Mouse (Mus musculus) MEL (cell line): ENCODE data around the gene Ado. TPM values are rescaled to one million over a fixed set of nuclear protein-coding genes. Genes with fewer than 3 reads are reported as not detected.

ENCODE experiments used
- DNase-seq: peaks from one replicate; pipeline ENCODE4 v3.0.0; 2011; ENCODE audit warnings: low read depth, low spot score
- H3K27ac ChIP-seq: 2 replicates; pipeline ENCODE4 v1.5.1; 2012; ENCODE audit warnings: low read depth, mild to moderate bottlenecking, control low read depth, low read length, moderate library complexity; ENCODE audit not compliant: control insufficient read depth
- H3K27me3 ChIP-seq, 2 experiments: fragments of 150-350 bp in 1 of 2; sonication (generic) in 1 of 2; 2 replicates each; pipeline ENCODE4 v1.6.1; 2012; ENCODE audit warnings: low read length in 2 of 2, mild to moderate bottlenecking in 2 of 2, improper control_type of control experiment in 1 of 2, moderate library complexity in 1 of 2; ENCODE audit not compliant: insufficient read depth in 2 of 2, control insufficient read depth in 1 of 2
- H3K36me3 ChIP-seq, 2 experiments: 2 replicates each; pipeline ENCODE4 v1.6.1; 2012 to 2014; ENCODE audit warnings: low read length in 2 of 2, improper control_type of control experiment in 1 of 2, inconsistent platforms in 1 of 2, mild to moderate bottlenecking in 1 of 2; ENCODE audit not compliant: insufficient read depth in 2 of 2, control insufficient read depth in 1 of 2
- H3K4me1 ChIP-seq, 2 experiments: fragments of 150-350 bp in 1 of 2; sonication (generic) in 1 of 2; 2 replicates each; pipeline ENCODE4 v1.6.1; 2012; ENCODE audit warnings: low read length in 2 of 2, improper control_type of control experiment in 1 of 2, mild to moderate bottlenecking in 1 of 2; ENCODE audit not compliant: insufficient read depth in 2 of 2, control insufficient read depth in 1 of 2
- H3K4me3 ChIP-seq, 2 experiments: fragments of 150-350 bp in 1 of 2; sonication (generic) in 1 of 2; 2 replicates each; pipeline ENCODE4 v1.5.1; 2012; ENCODE audit warnings: low read depth in 2 of 2, low read length in 2 of 2, mild to moderate bottlenecking in 2 of 2, moderate library complexity in 2 of 2, control low read depth in 1 of 2, improper control_type of control experiment in 1 of 2; ENCODE audit not compliant: control insufficient read depth in 1 of 2, insufficient read depth in 1 of 2
- H3K79me2 ChIP-seq: 2 replicates; pipeline ENCODE4 v1.6.1; 2012; ENCODE audit warnings: mild to moderate bottlenecking, low read length, moderate library complexity; ENCODE audit not compliant: control insufficient read depth, poor library complexity, insufficient read depth
- H3K9ac ChIP-seq: 2 replicates; pipeline ENCODE4 v1.6.1; 2012; ENCODE audit warnings: low read depth, mild to moderate bottlenecking, control low read depth, low read length, moderate library complexity; ENCODE audit not compliant: control insufficient read depth, poor library complexity, severe bottlenecking
- H3K9me3 ChIP-seq: fragments of 150-350 bp; sonication (generic); replicated peaks from 2 replicates; pipeline ENCODE4 v1.6.1; 2012; ENCODE audit warnings: mild to moderate bottlenecking, low read length, improper control_type of control experiment, moderate library complexity; ENCODE audit not compliant: insufficient read depth
- BHLHE40 ChIP-seq: IDR thresholded peaks from 2 replicates; pipeline ENCODE4 v1.6.1; 2012; ENCODE audit warnings: low read depth, mild to moderate bottlenecking, inconsistent platforms, low read length, improper control_type of control experiment, borderline replicate concordance
- CHD2 ChIP-seq: IDR thresholded peaks from 2 replicates; pipeline ENCODE4 v1.6.1; 2011; ENCODE audit warnings: low read length, improper control_type of control experiment
- CTCF ChIP-seq, 3 experiments: IDR thresholded peaks in 2 of 3; conservative IDR thresholded peaks in 1 of 3; 2 replicates each; pipeline ENCODE4 v1.5.1; 2011 to 2012; ENCODE audit warnings: low read length in 3 of 3, low read depth in 2 of 3, mild to moderate bottlenecking in 2 of 3, improper control_type of control experiment in 1 of 3, inconsistent platforms in 1 of 3, mixed read lengths in 1 of 3, moderate library complexity in 1 of 3; ENCODE audit not compliant: control insufficient read depth in 1 of 3, insufficient read depth in 1 of 3, poor library complexity in 1 of 3, severe bottlenecking in 1 of 3
- E2F4 ChIP-seq: IDR thresholded peaks from 2 replicates; pipeline ENCODE4 v1.6.1; 2011; ENCODE audit warnings: low read depth, low read length, improper control_type of control experiment, borderline replicate concordance
- ELF1 ChIP-seq: IDR thresholded peaks from 2 replicates; pipeline ENCODE4 v1.6.1; 2014; ENCODE audit warnings: low read depth, mild to moderate bottlenecking, inconsistent platforms, low read length, improper control_type of control experiment, moderate library complexity
- EP300 ChIP-seq, 2 experiments: IDR thresholded peaks; 2 replicates each; pipeline ENCODE4 v1.6.1; 2011; ENCODE audit warnings: improper control_type of control experiment in 2 of 2, low read length in 2 of 2, low read depth in 1 of 2, mild to moderate bottlenecking in 1 of 2
- GABPA ChIP-seq: IDR thresholded peaks from 2 replicates; pipeline ENCODE4 v1.6.1; 2012; ENCODE audit warnings: low read depth, mild to moderate bottlenecking, inconsistent platforms, low read length, improper control_type of control experiment, moderate library complexity
- JUND ChIP-seq: IDR thresholded peaks from 2 replicates; pipeline ENCODE4 v1.6.1; 2011; ENCODE audit warnings: low read depth, mild to moderate bottlenecking, improper control_type of control experiment, low read length
- KAT2A ChIP-seq: conservative IDR thresholded peaks from 2 replicates; pipeline ENCODE4 v1.6.1; 2012; ENCODE audit warnings: low read depth, low read length, improper control_type of control experiment, inconsistent platforms
- MEF2A ChIP-seq: IDR thresholded peaks from 2 replicates; pipeline ENCODE4 v1.6.1; 2014; ENCODE audit warnings: low read depth, mild to moderate bottlenecking, inconsistent platforms, low read length, improper control_type of control experiment; ENCODE audit not compliant: poor library complexity, insufficient replicate concordance, severe bottlenecking; ENCODE audit errors: extremely low read depth
- NELFE ChIP-seq: IDR thresholded peaks from 2 replicates; pipeline ENCODE4 v1.6.1; 2011; ENCODE audit warnings: low read depth, low read length, improper control_type of control experiment
- NRF1 ChIP-seq: IDR thresholded peaks from 2 replicates; pipeline ENCODE4 v1.6.1; 2014; ENCODE audit warnings: low read depth, mild to moderate bottlenecking, inconsistent platforms, low read length, improper control_type of control experiment, moderate library complexity; ENCODE audit not compliant: poor library complexity, insufficient read depth, severe bottlenecking
- POLR2A ChIP-seq, 2 experiments: IDR thresholded peaks; 2 replicates each; pipeline ENCODE4 v1.6.1; 2011 to 2012; ENCODE audit warnings: low read length in 2 of 2, mild to moderate bottlenecking in 2 of 2, control low read depth in 1 of 2, improper control_type of control experiment in 1 of 2, low read depth in 1 of 2, moderate library complexity in 1 of 2; ENCODE audit not compliant: control insufficient read depth in 1 of 2, insufficient read depth in 1 of 2, poor library complexity in 1 of 2
- POLR2AphosphoS5 ChIP-seq: IDR thresholded peaks from 2 replicates; pipeline ENCODE4 v1.6.1; 2012; ENCODE audit warnings: low read depth, borderline replicate concordance, mild to moderate bottlenecking, inconsistent platforms, low read length, moderate library complexity, mixed read lengths
- RAD21 ChIP-seq: IDR thresholded peaks from 2 replicates; pipeline ENCODE4 v1.6.1; 2011; ENCODE audit warnings: mild to moderate bottlenecking, low read depth, low read length, improper control_type of control experiment
- RCOR1 ChIP-seq: IDR thresholded peaks from 2 replicates; pipeline ENCODE4 v1.6.1; 2012; ENCODE audit warnings: low read depth, mild to moderate bottlenecking, inconsistent platforms, low read length, improper control_type of control experiment
- SIN3A ChIP-seq: IDR thresholded peaks from 2 replicates; pipeline ENCODE4 v1.6.1; 2012; ENCODE audit warnings: low read length, improper control_type of control experiment, inconsistent platforms
- TAL1 ChIP-seq: IDR thresholded peaks from 2 replicates; pipeline ENCODE4 v1.6.1; 2012; ENCODE audit warnings: mild to moderate bottlenecking, inconsistent platforms, low read length, moderate library complexity, mixed read lengths
- TCF12 ChIP-seq: IDR thresholded peaks from 2 replicates; pipeline ENCODE4 v1.6.1; 2014; ENCODE audit warnings: low read depth, mild to moderate bottlenecking, inconsistent platforms, low read length, improper control_type of control experiment, moderate library complexity
- UBTF ChIP-seq: IDR thresholded peaks from 2 replicates; pipeline ENCODE4 v1.6.1; 2012; ENCODE audit warnings: low read depth, mild to moderate bottlenecking, inconsistent platforms, low read length, improper control_type of control experiment, moderate library complexity, borderline replicate concordance; ENCODE audit not compliant: insufficient read depth
- USF1 ChIP-seq: IDR thresholded peaks from 2 replicates; pipeline ENCODE4 v1.6.1; 2014; ENCODE audit warnings: low read depth, mild to moderate bottlenecking, inconsistent platforms, low read length, improper control_type of control experiment, moderate library complexity
- ZC3H11A ChIP-seq: IDR thresholded peaks from 2 replicates; pipeline ENCODE4 v1.6.1; 2012; ENCODE audit warnings: low read depth, mild to moderate bottlenecking, inconsistent platforms, low read length, improper control_type of control experiment
- ZKSCAN1 ChIP-seq: IDR thresholded peaks from 2 replicates; pipeline ENCODE4 v1.6.1; 2012; ENCODE audit warnings: low read depth, mild to moderate bottlenecking, inconsistent platforms, low read length, improper control_type of control experiment, moderate library complexity
- polyA plus RNA-seq, 2 experiments: library from polyadenylated mRNA; stranded (reverse) in 1 of 2; unstranded in 1 of 2; fragments of >175 nt in 1 of 2; fragments of >200 nt in 1 of 2; gene quantifications; 2 replicates each; pipeline versions ENCODE4 v1.2.1 to v1.2.4; 2012; ENCODE audit warnings: low replicate concordance in 2 of 2, low read depth in 1 of 2; ENCODE audit not compliant: insufficient read length in 2 of 2, insufficient read depth in 1 of 2, missing spikeins in 1 of 2
- total RNA-seq: library from RNA; depleted of rRNA; stranded (reverse); fragments of 300-350 nt; gene quantifications from 2 replicates; pipeline ENCODE4 v1.2.3, GENCODE M21; 2012

Gene Ado
- total and polyA plus RNA-seq, 3 experiments: 16.9 to 86.9 (median 19.3) TPM

DNA sequence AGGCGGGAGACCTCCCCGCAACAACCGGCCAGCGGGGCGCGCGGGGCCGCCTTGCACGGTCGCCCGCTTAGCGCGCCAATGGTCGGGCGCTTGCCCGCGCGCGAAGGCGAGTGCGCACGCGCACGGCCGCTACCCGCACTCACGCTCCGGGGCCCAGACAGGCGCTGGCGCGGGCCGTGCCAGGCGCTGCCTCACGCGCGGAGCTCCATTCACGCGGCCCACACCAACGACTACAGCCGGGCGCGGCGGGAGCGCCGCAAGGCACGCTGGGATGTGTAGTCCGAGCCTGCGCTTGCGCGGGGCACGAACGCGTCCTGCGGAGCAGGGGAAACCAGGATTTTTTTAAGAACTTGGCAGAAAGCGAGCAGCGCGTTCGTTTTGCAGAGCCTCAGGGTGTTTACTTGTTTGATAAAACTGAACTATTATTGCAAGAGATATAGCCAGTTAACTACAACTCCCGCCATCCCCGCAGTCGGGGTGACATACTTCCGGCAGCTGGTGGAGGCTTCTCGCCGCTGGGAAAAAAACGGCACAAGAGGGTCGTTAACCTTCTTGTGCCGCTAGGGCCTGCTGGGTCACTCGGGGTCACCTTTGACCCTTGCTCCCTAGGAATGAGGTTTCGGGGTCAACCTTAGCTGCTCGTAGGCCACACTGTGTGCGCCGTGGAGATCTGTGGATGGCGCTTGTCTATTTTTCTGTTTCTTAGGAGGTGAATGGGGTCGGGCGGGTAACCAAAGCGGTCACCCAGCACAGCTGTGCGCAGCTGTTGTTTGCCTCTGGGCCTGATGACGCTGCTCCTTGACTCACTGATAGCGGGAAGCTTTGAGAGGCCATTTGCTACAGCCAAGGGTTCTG, at the start of gene Ado (continued):
- TF ChIP-seq ZKSCAN1 (no peak), RAD21 (no peak), TCF12 (peak; percentile 44; the same call in 1 of the 2 replicates), BHLHE40 (peak; percentile 19; the same call in 1 of the 2 replicates), NELFE (peak; percentile 75)

DNA sequence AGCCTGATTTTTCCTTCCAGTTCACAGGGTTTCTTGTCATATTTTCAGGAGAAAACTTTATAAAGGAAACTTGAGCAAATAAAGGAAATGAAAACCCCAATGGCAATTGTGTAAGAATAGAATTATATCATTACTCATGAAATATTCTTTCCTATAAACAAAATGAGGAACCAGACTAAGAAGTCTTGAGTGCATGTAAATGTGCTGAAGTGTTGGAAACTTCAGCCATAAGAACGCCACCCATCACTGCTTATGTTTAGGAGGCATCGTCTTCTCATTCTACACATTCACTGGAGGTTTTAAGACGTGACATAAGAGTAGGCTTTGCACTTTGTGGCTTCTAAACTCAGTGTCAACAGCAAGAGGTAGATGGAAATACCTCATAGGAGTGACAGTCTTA, 46.5 kb upstream of the Ado start:
- Histone ChIP-seq H3K36me3 (peaks cover 0 to 5% of the 10 kb centered on the region in 2 experiments; a peak in 2 of 4 replicates), H3K27ac (no peak overlapping the region), H3K27me3 (no peaks in the 10 kb centered on the region), H3K79me2 (no peaks in the 10 kb centered on the region), H3K4me3 (no peak overlapping the region), H3K9ac (no peak overlapping the region), H3K9me3 (no peaks in the 10 kb centered on the region), H3K4me1 (0 out of 4 replicates have a peak, but pooled peaks cover 0 to 6% of the 10 kb centered on the region in 2 experiments)
- no peak for DNase-seq
- TF ChIP-seq RAD21 (no peak), USF1 (no peak), JUND (no peak), CTCF (IDR thresholded peaks at IDR 0.05 in 2 of 3, conservative IDR thresholded peaks at IDR 0.05 in 1 of 3; ENCODE audit: control insufficient read depth in 1 of 3, insufficient read depth in 1 of 3, low read depth in 2 of 3, low read length in 3 of 3, poor library complexity in 1 of 3, severe bottlenecking in 1 of 3) (no peak), GABPA (no peak), TAL1 (no peak), NRF1 (no peak), ZKSCAN1 (no peak), ZC3H11A (no peak), MEF2A (no peak), CHD2 (no peak), UBTF (no peak), POLR2A (IDR thresholded peaks at IDR 0.05; ENCODE audit: control insufficient read depth in 1 of 2, insufficient read depth in 1 of 2, low read depth in 1 of 2, low read length in 2 of 2, poor library complexity in 1 of 2) (no peak), POLR2AphosphoS5 (no peak), SIN3A (no peak), ELF1 (no peak), RCOR1 (no peak), EP300 (IDR thresholded peaks at IDR 0.05; ENCODE audit: low read depth in 1 of 2, low read length in 2 of 2) (no peak), KAT2A (no peak), E2F4 (no peak)
